Mouse (Mus musculus) E14TG2a.4 (cell line): ENCODE measurements around the gene Haghl.

ENCODE experiments used
- H3K27me3 ChIP-seq: 2 replicates; pipeline ENCODE4 v1.6.1; 2014; ENCODE audit warnings: low read length, control low read depth; ENCODE audit not compliant: insufficient read depth
- H3K36me3 ChIP-seq: 2 replicates; pipeline ENCODE4 v1.6.1; 2014; ENCODE audit warnings: low read length, control low read depth; ENCODE audit not compliant: insufficient read depth
- H3K4me1 ChIP-seq: replicated peaks from 2 replicates; pipeline ENCODE4 v1.6.1; 2014; ENCODE audit warnings: low read depth, low read length, control low read depth
- H3K4me3 ChIP-seq: replicated peaks from 2 replicates; pipeline ENCODE4 v1.5.1; 2014; ENCODE audit warnings: mild to moderate bottlenecking, low read length
- H3K9me3 ChIP-seq: 2 replicates; pipeline ENCODE4 v1.6.1; 2014; ENCODE audit warnings: low read length, control low read depth
- CTCF ChIP-seq: conservative IDR thresholded peaks from 2 replicates; pipeline ENCODE4 v1.5.1; 2014; ENCODE audit warnings: low read length
- NANOG ChIP-seq: IDR thresholded peaks from 2 replicates; pipeline ENCODE4 v1.6.1; 2014; ENCODE audit warnings: borderline replicate concordance, low read length, mixed read lengths
- POU5F1 ChIP-seq: IDR thresholded peaks from 2 replicates; pipeline ENCODE4 v1.6.1; 2014; ENCODE audit warnings: low read length, borderline replicate concordance

Haghl gene

DNA sequence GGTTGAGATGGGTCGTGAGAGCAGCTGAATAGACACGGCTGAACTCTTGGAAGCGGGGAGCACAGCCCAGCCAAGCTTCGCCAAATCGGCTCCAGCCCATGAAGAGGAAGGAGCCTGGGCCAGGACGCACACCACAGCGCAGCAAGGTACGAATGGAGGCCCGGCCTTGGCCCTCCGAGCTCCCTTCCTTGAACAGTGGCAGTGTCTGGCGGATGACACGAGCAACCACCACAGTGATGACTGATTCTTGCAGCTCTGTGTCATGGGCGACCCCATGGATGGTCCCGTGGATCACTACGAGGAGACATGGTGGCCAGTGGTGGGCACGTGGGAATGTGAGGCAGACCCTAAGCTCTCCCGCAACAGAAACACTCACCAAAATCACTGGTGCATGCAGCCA is 9.5 kb upstream of the Haghl start:
- peaks cover 64% of the 10 kb centered on the region for H3K4me1 ChIP-seq
- peak overlapping the region; percentile 88; the same call in 1 of the 2 replicates for H3K4me3 ChIP-seq
- TF ChIP-seq POU5F1 = no peak
- no peak for TF ChIP-seq NANOG
- TF ChIP-seq CTCF = no peak
- H3K9me3 ChIP-seq = no peaks in the 10 kb centered on the region
- H3K36me3 ChIP-seq = peaks cover 18% of the 10 kb centered on the region
- peaks cover 14% of the 10 kb centered on the region for H3K27me3 ChIP-seq

DNA sequence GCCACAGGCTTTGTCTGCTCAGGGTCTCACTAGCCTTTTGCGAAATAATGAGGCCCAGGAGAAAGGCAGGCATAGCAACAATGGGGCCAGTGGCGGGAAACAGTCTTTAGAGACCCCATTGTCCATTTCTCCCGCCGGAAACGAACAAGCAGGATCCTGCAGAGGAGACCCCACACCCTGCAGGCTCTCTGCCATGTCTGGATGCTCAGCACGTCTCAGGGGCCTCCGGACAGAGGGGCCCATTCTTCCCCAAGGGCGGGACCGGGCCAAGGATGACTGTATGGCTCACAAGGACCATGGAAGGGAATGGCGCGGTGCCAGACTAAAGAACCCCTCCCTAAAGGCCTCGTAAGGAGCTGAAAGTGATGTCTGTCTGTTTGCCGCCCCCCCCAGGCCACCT is 8.7 kb upstream of the Haghl start:
- TF ChIP-seq POU5F1 (no peak), NANOG (no peak), CTCF (no peak)
- H3K4me3 ChIP-seq = peak overlapping the region; percentile 41
- peaks cover 64% of the 10 kb centered on the region for H3K4me1 ChIP-seq
- no peaks in the 10 kb centered on the region for H3K9me3 ChIP-seq
- H3K36me3 ChIP-seq = peaks cover 26% of the 10 kb centered on the region
- H3K27me3 ChIP-seq = peaks cover 14% of the 10 kb centered on the region

DNA sequence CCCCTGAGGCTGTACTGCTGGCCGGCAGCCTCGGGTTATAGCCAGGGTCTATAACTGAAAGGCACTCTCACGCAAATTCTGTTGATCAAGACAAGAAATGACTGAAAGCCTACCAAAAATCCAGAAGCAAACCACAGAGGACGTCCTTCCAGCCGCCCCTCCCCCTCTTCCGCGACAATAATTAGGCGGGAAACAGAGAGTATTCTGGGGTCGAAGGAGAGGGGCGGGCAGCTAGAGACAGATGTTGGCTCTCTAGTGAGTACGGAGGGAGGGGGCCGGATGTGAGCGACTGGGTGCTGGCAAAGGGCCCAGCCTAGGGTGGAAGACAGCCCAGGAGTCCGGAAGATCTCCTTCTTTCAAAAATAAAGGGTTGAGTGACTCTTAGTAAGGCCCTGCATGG is 7.1 kb upstream of the Haghl start, which contains the start of gene Fam173a:
Fam173a (minus strand) TSS at position 287 of the 400 bp plus-strand sequence.
- peak within 1 kb of the TSS; percentile 91 for H3K4me3 ChIP-seq
- H3K36me3 ChIP-seq = peaks cover 39% of the 10 kb centered on the region
- peaks cover 14% of the 10 kb centered on the region for H3K27me3 ChIP-seq
- no peaks in the 10 kb centered on the region for H3K9me3 ChIP-seq
- TF ChIP-seq CTCF (no peak), POU5F1 (no peak), NANOG (no peak)
- H3K4me1 ChIP-seq = peaks cover 64% of the 10 kb centered on the region

DNA sequence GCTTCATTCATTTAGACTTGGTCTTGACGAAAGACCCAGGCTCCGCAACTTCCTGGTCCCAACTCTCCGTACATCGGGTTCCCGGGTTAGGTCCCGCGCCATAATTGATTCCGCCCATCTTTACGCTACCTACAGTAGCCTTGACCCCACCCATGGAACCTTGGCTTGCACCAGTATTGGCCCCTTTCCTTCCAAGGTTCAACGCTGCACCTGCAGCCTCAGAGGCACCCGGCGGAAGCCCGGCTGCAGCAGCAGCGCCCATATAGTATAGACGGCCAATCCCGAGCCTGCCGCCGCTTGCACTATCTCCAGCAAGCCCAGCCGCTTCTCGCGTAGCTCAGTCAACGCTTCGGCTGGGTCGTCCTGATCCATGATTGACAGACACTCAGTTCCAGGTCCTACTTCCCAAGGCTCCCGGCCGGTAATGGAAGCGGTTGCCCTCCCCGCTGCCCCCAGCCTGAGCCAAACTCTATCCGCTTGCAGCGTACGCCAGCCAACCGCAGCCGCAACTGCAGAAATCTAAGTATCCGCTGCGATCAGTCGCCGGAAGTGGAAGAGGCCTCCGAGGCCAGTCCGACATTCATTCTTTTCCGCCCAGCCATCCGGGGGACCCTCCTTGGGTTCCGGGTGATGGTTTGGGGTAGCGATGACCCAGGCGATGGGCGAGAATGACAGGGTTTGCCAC is 6.5 kb upstream of the Haghl start:
- Histone ChIP-seq H3K27me3 (peaks cover 14% of the 10 kb centered on the region), H3K9me3 (no peaks in the 10 kb centered on the region), H3K36me3 (peaks cover 43% of the 10 kb centered on the region), H3K4me1 (peaks cover 58% of the 10 kb centered on the region), H3K4me3 (peak overlapping the region; percentile 91)
- TF ChIP-seq NANOG (no peak), POU5F1 (no peak), CTCF (no peak)

DNA sequence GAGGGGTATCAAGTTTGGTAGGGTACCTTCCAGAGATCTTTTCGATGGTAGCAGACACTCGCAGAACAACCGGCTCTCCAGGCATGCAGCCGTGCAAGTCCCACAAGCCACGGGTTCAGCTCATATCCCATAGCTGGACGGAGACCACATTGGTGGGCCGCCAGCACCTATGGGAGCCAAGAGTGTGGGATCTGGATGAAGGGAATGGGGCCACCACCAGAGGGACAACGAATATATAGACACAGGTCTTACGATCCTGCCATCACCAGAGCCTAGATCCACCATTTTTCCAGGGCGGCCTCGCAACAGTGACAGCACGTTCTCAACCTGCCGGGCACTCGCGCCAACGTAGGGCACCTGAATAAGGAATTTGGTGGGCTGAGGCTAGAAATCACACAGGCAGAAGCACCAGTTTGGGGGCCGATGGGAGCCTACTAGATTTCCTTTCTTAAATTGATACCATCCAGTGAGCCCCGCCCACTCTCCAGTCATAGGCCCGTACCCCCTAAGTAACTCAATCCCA is 5.9 kb upstream of the Haghl start:
- Histone ChIP-seq H3K4me3 (peak overlapping the region; percentile 91), H3K9me3 (no peaks in the 10 kb centered on the region), H3K36me3 (peaks cover 43% of the 10 kb centered on the region), H3K27me3 (peaks cover 13% of the 10 kb centered on the region), H3K4me1 (peaks cover 58% of the 10 kb centered on the region)
- TF ChIP-seq CTCF = no peak
- no peak for TF ChIP-seq POU5F1
- TF ChIP-seq NANOG = no peak

DNA sequence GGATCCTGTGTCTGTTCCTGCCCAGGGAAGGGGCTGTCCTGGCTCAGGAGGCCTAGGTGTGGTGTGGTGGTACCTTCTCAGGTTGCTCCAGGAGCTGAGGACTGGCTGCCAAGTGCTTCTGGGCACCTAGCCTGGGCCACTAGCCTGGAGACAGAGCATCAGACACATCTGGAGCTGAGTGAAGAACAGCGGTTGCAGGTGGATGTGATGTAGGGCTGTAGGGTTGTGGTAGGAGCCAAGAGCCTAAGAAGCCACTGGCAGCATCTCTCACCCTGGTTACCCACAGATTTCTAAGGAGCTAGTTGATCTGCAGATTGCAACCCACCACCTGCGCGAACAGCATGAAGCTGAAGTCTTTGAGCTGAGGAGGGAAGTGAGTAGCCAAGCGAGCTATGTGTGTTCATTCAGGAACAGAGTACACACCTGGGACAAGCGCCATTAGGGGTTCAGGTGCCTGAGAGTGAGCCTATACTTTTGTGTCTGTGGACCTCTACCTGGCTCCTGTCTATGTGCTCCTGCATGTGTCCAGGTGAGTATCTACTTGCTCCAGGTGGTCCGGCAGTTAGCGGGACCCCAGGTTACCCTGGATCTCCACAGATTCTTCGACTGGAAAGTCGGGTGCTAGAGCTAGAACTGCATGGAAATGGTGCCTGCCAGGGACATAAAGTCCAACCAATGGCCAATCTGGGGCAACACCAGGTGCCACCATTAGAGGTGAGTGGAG is 1.5 kb upstream of the Haghl start:
- Histone ChIP-seq H3K9me3 (no peaks in the 10 kb centered on the region), H3K4me3 (no peak overlapping the region), H3K36me3 (peaks cover 58% of the 10 kb centered on the region), H3K4me1 (peaks cover 37% of the 10 kb centered on the region), H3K27me3 (no peaks in the 10 kb centered on the region)
- no peak for TF ChIP-seq CTCF
- no peak for TF ChIP-seq NANOG
- no peak for TF ChIP-seq POU5F1

DNA sequence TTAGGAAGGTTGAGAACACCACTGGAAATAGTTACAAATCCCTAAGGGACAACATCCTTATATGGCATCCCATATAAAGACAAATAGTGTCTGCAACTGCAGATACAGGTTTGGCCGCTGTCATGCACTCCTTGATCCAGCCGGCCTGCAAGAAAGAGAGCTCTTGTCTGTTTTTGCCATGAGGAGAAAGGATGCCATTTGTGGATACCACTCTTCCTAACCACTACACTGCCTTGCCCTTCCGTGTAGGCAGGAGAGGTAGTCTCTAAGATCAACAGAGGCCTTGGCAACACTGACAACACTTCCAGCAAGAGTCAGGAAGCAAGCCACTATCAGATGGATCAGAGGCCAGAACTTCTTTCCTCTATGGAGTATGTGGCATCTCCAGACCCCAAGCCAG is 807 bp upstream of the Haghl start, which contains the start of gene Ccdc78:
Ccdc78 (plus strand) TSS at position 301 of the 400 bp plus-strand sequence.
- TF ChIP-seq CTCF (no peak), NANOG (no peak), POU5F1 (no peak)
- Histone ChIP-seq H3K4me3 (peak within 1 kb of the TSS; percentile 88), H3K4me1 (peaks cover 34% of the 10 kb centered on the region)

DNA sequence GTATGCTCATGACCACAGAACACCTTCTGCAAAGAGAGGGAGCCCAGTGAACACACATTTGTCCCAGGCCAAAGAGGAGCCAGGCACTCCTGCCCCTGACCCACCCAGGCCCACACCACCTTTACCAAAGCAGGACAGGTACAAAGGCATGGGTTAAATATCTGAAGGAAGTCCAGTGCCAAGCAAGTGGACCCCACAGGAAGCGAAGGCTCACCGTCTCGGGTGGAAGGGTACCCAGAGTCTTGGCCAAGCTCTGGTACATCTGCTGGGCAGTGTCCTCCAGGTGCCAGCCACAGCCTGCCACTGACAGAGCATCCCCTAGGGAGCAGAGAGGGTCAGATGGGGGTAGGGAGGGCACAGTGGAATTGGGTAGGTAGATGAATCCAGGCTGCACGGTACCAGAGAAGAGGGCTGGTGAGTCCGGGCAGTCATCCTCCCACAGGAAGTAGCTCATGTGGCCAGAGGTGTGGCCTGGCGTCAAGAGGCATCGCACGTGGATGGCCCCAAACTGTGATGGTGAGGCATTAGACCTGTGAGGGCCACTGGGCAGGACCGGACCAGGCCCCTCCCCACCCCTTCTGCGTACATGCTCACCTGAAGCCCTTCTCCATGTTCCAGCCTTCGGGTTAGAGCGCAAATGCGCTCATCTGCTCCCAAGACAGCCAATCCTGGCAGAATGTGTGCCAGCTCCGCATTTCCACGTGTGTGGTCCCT is 1.5 kb downstream of the Haghl start:
- Histone ChIP-seq H3K27me3 (no peaks in the 10 kb centered on the region), H3K4me1 (peaks cover 35% of the 10 kb centered on the region), H3K4me3 (peak overlapping the region; percentile 88; the same call in 1 of the 2 replicates), H3K36me3 (peaks cover 71% of the 10 kb centered on the region), H3K9me3 (no peaks in the 10 kb centered on the region)
- TF ChIP-seq CTCF (no peak), POU5F1 (no peak), NANOG (no peak)

More for the DNA sequence above, 807 bp upstream of the Haghl start, which contains the start of gene Ccdc78:
- Histone ChIP-seq H3K27me3 (no peaks in the 10 kb centered on the region), H3K36me3 (peaks cover 64% of the 10 kb centered on the region), H3K9me3 (no peaks in the 10 kb centered on the region)
